Mouse (Mus musculus) 3134 (cell line): Measurements from ENCODE around the gene Card11.

Experiments
- DNase-seq: peaks from one replicate; pipeline ENCODE4 v3.0.0-alpha.2; 2011; ENCODE audit warnings: low spot score; ENCODE audit not compliant: insufficient read length; ENCODE audit errors: extremely low read depth

Card11 gene

DNA sequence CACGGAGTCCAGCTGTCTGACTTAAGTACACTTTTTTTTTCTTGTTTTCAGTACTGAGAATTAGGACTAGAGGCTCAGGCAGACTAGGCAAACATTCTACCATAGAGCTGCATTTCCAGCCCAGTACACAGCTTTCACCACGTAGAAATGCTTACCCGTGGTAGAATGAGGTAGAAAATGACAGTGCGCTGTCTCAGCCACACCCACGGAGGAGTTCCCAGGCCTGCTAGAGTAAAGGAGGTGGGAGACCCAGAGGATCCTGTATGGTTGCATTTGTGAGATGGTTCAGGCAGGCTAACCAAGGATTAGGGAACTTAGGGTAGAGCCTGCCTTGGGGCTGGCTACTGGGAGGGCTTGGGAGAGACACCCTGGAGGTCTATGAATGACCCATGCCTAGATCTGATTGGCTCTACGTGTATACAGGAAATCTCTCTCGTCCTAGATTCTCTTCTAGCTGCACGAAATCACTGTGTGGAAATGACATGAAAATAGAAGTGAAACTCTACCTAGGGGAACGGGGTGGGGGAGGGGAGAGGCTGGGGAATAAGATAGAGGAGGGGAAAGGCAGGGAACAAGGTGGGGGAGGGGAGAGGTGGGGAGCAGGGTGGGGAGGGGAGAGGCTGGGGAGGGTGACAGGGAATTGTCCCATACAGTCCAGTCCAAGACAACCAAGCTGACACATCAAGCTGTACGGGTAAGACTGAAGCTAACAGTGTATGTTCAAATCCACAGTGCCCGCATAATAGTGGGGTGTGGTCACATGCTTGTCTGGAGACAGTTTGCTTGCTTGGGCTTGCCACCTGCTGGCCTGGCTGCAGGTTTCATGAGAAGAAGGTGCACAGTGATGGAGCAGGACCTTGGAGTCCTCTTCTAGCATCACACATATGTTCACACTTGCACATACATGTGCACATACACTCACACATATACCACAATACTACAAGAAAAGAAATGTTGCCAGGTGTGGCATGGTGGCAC lies 8.0 kb downstream of the Card11 start:
- DNase-seq = no peak

DNA sequence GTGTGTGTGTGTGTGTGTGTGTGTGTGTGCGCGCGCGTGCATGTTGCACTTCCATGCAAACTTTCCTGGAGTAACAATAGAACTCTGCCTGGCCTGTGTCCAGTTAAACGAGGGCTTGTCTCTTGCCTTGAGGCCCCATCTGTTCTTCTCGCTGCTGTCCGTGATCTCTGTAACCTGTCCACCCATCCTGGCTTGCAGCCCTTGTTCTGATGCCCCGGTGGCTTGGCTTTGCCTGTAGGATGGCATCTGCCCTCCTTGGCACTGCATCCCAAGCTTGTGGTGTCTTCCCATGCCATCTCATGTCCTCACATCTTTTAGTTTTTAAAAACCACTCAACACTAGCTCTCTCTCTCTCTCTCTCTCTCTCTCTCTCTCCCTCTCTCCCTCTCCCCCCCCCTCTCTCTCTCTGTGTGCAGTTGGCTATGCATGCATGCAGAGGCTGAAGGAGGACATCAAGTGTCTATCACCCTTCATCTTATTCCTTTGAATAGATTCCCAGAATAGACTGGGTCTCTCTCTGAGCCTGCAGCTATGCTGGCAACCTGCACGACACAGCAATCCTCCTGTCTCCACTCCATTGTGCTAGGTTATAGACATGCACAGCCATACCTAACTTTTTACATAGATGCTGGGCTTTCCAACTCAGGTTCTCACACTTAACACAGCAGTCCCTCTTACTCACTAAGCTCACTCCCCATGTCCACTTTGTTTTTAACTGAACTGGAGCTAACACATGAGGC lies 14.9 kb downstream of the Card11 start:
- no peak for DNase-seq

DNA sequence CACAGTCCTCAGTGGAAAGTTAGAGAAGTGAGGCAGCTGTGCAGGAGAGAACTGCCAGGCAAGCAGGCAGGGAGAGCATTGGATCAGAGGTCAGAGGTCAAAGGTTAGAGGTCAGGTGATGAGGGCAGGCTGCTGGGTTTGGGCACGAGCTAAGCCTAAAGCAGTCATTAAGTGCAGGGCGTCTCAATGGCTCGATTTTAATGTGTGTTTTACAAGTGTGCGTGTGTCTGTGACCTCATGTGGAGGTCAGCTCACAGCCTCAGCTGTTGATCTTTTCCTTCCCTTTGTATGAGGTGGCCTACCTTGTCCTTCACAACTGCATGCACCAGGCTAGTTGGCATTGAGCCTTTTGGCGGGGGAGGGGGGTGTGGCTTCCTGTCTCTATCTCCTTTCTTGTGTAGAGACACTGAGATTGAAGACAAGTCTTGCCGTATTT lies 19.0 kb downstream of the Card11 start:
- no peak for DNase-seq

DNA sequence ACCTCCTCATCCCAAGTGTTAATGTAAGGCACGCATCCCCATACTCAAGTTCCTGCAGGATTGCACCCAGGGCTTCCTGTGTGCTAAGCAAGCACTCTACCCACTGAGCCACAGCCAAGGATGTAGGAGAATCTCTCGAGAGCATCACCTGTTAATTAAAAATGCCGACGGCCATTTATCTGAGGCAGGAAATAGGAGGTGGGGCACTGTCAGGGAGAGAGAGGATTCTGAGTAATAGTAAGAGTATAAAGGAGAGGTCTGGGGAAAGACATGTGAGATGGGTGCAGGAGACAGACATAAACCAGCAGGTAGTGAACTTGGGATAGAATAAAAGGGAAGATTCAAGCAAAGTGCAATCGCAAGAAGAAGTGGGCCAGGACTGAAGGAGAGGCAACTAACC lies 19.6 kb downstream of the Card11 start:
- DNase-seq = no peak

DNA sequence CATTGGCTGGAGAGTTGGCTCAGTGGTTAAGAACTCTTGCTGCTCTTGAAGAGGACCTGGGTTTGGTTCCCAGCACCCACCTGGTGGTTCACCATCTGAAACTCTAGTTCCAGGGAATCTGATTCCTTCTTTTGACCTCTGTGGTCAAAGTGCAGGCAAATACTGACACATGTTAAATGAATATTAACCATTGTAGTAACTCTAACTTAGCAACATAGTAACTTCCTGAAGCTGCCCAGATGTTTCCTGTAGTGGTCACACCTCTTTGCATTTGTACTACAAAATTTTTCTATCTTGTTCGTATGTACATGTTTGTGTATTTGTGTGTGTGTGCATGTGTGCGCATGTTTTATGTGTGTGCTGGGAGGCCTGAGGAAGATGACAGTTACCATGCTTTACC lies 20.3 kb downstream of the Card11 start:
- no peak for DNase-seq

DNA sequence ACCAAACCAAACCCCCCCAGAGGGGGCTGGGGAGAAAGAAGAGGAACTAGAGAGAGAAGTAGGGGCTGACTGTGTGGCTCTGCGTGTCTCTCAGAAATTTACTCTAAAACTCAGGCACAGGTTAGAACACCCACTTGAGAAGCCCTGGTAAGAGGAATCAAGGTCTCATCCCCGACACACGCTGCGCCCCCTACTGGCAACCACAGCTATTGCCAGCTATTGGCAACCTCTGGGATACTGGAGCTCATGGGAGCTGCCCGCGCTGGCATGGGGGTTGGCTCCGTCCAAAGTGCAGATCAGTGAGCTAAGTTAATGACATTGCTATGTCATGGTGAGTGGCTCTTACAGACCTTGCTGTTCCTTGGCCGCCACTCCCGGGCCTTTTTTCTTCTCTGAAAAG lies 37.4 kb downstream of the Card11 start:
- DNase-seq = no peak

DNA sequence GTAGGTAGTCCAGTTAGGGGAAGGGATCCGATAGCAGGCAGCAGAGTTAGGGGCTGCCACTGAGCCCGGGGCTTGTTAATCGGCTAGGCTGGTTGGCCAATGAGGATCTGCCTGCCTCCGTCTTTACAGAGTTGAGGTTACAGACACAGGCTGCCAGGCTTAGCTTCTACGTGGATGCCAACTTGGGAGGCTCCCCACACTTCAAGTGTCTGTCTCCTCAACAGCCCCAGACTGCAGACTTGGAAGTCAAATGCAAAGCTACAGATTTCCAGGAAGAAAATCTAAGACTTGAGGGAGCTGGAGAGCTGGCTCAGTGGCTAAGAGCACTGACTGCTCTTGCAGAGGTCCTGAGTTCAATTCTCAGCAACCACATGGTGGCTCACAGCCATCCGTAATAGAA lies 39.6 kb downstream of the Card11 start:
- no peak for DNase-seq

DNA sequence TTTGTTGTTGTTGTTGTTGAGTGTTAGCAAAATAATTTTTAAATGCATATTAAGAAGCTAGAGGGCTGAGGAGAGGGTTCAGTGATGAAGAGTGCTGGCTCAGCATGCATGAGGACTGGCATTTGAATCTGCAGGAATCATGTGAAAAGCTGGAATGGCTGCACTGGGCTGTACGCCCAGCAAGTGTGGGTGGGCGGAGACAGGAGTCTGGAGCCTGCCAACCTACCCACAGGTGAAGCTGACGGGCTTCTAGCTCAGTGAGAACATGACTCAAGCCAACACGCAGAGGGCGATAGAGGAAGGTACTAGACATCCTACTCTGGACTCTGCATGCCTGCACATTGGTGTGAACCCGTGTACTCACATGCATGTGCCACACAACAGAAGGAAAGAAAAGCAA lies 41.2 kb downstream of the Card11 start:
- DNase-seq = no peak

DNA sequence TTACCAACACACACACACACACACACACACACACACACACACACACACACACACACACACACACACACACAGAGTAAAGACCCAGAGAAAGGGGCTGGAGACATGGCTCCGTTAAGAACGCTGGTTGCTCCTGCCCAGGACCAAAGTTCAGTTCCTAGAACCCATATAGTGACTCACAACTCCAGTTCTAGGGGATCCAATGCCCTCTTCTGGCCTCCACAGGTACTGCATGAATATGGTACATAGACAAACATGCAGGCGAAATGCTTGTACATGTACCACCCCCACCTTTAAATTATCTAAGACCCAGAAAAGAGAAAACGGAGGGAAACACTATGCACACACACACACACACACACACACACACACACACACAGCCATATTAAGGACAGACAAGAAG lies 43.3 kb downstream of the Card11 start:
- DNase-seq = no peak

DNA sequence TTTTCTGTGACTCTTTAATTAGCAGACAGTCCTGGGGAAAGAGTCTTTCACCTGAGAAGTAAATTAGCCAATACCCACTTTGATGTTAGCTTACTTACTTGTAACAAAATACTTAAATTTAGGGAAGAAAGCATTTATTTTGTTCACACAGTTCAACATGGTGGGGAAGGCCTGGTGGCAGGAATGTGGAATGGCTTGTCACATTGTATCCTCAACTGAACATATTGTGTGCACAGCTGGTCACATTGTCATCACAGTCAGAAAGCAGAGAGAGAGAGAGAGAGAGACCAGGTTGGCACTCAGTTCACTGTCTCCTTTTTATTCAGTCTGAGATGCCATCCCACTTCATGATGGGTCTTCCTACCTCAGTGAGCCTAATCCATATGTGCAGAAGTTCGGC lies 44.7 kb downstream of the Card11 start:
- DNase-seq = no peak

DNA sequence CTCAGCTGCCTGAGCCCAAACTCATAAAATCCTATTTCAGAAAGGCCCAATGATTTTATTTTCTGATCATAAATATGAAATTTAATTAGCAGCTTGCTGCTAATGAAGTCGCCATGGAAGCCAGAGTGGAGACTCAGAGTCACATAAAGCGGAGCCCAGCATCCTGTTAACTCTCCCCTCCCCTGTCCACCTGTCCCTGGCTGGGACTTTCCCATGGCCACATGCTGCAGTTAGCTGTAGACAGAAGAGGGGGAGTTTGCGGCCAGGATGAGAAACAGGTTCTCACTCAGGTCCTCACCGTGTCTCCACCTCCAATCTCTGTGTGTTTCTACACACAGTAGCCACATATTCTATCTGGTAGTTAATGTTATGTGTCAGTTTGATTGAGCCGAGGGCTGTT lies 48.6 kb downstream of the Card11 start:
- no peak for DNase-seq

DNA sequence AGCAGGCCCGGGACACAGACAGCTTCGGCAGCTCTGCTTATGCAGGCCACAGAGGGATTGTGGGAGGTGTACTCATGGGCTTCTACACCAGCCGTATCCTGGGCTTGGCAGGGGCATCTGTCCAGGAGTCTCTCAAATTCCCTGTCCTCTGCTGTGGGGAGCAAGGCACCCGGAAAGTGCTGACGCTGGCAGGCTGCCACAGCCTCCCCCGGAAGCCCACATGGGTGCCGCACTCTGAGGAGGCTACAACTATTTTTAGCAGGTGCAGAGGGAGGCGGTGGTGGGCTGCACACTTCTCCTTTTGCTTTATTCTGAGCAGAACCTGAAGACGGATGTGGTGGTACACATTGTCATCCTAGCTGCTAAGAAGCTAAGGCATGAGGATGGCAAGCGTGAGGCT lies 52.4 kb downstream of the Card11 start:
- DNase-seq = no peak

DNA sequence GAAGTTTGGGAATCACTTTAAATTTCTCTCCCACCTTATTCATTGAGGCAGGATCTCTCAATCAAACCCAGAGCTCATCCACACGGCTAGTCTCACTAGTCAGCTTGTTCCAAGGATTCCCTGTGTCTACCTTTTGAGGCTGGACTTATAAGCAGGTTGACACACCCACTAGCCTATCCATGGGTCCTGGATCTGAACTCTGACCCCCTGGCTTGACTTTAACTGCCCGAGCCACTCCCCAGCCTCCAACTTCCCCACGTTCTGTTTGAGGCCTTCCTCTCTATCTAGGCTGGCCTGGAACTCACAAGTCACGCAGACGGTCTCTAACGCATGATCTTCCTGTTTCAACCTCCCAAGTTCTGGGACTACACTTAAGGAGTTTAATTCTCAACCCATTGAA lies 54.3 kb downstream of the Card11 start:
- no peak for DNase-seq

DNA sequence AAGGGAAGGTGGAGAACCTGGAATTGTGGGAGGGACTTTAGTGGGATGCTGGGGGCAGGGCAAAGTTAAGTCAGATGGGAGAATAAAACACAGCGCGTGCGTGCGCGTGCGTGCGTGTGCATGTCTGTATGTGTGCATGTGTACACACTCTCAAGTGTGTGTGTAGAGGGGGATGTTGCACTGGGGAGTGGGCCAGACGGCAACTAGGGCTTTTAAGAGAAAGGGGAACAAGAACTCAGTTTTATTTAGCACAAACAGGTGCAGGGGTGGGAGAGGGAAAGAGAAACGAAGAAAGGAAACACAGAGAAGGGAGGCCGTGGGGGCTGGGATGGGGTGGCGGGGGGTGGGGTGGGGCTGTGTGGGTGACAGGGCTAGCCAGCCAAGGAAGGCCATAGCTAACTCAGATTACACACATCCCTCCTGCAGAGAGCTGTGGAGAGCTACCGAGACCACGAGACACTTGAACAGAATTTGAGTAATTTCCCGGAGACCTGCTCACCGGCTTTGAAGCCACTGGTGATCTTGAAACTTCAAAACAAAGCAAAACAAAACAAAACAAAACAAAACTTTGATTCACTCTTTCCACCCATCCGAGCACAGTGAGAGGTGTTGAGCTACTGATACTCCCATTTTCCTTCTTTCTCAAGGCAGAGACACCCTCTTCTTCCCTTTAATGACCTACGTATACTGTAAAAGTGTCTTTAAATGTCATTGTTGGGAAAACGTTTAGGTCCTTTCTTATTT lies 55.8 kb downstream of the Card11 start:
- DNase-seq = no peak

DNA sequence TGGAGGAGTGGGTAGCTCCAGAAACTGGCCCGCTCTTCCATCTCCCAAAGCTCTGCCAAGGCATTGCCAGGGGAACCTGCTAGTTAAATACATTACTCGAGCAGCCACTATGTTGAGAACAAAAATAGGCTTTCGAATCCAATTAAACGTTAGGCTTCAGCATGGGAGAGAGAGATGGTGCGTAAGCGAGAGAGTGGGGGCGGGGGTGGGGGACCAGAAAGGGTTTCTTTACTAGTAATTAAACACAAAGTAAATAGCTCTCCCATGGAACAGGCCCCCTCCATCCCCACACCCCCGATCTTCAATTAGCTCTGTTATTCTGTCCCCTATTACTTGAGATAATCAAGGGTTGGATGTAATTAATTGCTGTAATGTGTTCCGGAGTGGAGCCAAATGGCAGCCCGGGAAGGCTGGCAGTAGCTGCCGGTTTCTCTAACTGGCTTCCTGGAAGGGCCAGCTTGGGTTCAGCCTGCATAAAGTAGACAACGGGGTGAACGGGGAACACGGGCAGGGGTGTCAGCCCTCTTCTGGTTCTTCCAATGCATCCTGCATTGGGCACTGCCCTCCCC lies 59.4 kb downstream of the Card11 start:
- DNase-seq = no peak

DNA sequence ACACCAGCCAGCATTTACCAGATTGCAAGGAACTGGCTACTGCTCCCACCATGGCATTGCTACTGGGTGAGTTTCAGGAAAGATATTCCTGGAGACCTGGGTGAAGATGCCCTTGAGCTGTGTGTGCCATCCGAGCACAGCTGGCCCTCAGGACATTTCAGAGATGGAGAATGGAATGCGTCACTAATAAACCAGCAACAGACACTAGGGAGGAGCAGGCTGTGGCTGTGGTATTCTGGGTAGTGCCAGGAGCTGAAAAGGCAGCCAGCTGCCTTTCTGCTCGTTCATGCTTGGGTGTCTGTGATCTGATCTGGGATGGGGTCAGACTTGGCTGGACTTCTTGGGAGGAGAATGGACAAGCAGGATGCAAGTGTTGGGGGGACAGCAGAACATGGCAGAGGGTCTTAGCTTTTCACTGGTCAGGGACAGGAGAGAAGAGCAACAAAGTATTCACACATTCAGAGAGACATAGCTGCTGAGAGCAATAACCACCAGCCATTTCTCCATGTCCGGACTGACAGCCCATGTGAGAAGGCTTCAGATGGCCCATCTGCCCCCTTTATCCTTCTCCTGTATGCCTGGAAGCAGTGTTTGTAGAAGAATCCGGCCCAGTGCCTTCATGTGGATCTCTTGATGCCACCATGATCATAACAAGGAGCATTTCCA lies 60.0 kb downstream of the Card11 start:
- DNase-seq = no peak

DNA sequence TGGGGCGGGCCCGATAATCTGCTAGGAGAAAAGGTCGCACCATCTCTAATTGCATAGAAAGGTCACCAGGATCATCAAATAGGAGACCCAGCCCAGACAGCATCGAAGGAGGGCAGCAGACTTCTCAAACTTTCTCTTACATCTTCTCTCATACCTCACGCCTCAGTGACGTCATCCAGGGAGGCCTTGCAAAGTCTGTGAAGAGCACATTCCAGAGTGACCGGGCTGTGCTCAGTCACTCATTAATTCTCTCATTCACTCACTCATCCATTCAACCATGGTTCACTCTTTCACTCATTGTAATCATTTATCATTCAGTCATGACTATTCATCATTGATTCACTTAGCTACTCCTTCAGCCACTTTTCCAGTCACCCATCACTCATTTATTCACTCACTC lies 63.6 kb downstream of the Card11 start:
- no peak for DNase-seq

DNA sequence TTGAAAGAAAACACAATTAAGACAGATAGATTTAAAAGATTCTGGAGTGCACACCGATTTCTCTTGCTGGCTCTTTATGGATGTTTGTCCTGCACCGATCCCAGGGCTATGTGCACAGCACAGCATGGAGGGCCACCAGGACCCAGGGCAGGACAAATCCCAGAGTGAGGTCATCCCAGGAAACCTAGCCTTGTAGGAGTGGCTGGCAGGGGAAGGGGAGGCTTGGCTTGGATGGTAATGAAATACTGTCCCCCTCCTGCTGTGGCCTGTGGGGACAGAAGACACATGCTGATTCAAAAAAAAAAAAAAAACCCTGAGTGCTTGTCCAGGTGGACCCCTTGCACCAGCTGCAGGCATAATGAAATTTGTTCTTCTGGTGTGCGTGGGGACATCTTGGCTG lies 64.5 kb downstream of the Card11 start:
- DNase-seq = no peak

DNA sequence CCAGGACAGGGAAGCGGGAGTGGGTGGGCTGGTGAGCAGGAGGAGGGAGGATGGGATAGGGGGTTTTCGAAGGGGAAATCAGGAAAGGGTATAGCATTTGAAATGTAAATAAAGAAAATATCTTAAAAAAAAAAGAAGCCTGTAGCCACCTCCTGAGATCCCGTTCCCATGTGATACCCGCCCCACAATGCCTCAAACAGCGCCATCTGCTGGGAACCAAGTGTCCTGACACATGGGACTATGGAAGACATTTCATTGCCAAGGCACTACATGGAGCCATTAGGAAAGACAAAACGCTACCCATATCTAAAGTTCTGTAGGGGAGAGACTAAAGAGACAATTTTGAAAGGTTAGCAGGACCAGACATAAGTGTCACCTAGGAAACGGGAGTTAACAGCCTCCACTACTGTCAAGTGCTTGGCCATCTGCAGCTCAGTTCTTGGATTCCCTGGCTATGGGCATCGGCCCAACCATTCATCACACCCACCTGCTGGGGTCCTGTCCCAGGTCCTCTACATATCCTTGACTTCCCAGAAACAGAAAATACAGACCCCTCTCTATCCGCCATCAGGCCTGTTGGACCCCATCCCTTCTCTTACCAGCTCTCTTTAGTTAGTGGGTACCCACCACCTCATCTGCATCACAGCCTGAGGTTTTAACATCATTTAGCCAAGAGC lies 65.6 kb downstream of the Card11 start:
- no peak for DNase-seq
